Mouse (Mus musculus) frontal cortex, postnatal 14 days (tissue): ENCODE measurements around the gene Anapc7.
"Not testable (repeated sequence)": the region's sequence is repeated elsewhere in the genome, so short reads cannot be mapped to it uniquely, and the experiment has no call there.

Experiments used
- DNase-seq, 2 experiments: peaks; one replicate each; pipeline ENCODE4 v3.0.0; 2022; ENCODE audit warnings: low spot score in 2 of 2

The Anapc7 gene

DNA sequence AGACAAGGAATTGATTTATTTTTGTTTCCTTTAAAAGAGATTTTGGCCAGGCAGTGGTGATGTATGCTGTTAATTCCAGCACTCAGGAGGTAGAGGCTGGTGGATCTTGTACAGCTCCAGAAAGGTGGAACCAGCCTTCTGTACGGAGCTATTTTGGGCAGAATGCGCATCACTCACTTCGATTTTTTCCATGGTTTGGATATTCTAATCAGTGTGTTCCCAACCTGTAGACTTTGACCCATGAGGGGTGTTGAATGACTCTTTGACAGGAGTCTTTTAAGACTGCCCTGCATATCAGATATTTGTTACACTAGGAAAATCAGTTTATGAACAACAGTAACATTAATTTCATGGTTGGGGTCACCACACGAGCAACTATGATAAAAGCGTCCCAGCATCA is 29.8 kb downstream of the Anapc7 start:
- no peak for DNase-seq

DNA sequence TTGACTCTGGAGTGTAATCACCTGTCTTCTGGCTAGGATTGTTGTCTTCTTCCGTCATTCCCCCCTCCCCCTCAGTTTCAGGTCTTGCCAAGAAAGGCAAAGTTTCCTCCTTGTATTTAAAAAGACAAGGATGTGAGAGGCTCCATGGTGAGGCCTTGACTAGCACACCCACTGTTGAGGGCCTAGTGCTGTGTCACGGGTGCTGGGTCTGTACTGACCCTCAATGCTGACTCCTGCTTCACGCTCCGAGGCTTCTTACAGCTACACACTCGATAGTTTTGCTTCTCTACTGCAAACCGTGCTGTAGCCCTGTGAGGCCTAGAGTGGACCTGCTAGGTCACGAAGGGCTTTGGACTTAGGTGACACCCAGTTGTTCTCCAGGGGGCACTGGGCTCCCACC is 30.7 kb downstream of the Anapc7 start:
- no peak for DNase-seq

DNA sequence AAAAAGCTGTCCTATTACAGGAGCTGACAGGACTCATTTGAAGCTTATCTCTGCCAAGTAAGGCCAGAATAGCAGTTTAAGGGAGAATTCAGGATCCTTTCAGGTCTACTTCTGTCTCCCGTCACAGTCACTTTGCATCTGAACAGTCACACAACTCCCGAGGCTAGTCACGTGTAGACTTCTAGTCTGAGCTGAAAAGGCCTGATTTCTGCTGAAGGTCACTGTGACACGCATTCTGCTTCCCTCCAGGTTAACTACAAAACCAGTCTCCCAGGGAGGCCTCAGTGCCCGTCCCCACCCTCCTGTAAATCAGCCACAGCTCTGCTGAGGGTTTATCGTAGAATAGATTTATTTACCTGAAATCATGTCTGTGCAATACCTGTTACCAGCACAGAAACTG is 31.7 kb downstream of the Anapc7 start:
- DNase-seq, result no peak

DNA sequence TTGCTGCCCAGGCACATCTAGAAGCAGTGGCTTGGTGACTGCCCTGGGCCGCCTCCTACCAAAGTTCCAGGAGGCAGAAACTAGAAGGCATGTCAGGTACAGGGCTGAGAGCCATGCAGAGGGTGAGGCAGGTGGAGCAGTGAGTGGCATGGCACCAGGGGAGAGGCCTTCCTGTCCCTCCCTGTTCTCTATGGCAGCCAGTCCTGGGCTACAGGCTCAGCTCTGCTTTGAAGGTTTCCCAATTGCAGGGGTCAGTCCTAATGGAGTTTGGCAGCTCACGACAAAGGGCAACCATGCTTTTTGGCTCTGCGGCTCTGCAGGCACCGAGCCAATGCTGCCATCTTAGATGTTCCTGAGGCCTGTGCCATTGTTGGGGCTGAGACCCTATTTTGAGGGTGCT is 32.9 kb downstream of the Anapc7 start:
- no peak for DNase-seq

DNA sequence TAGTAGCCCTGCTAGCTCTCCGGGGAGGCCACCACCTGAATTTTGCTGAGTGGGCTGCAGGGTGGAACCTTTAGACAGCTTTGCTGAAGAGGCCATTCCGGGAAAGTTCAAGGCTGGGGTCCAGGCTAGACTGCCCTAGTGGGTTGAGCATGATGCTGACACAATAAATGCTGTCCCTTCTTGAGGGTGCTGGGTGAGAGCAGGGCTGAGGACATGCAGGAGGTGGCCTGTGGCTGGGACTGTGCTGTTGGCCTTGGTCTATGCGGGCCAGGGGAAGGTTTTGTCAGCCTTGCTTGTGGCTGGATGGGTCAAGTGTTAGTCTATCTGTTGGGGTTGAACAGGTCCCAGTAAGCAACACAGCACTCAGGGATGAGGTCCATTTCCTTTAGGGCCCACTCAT is 33.4 kb downstream of the Anapc7 start:
- no peak for DNase-seq

DNA sequence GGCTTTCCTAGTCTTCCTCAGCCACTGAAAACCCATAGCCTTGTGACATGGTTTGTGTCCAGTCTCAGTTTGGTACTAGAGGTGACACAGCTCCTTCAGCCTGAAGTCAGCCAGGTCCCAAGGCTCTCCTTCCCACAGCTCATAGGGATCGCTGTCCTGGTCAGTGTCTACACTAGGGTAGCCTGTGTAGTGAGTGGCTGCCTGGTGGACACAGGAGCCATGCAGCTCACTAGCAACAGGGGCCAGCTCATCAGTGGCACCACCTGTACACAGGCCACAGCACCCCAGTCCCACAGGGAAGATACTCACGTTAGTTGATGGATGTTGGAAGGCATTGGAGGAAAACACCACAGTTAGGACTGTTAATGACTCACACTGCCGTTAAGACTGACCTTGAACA is 34.1 kb downstream of the Anapc7 start:
- no peak for DNase-seq

DNA sequence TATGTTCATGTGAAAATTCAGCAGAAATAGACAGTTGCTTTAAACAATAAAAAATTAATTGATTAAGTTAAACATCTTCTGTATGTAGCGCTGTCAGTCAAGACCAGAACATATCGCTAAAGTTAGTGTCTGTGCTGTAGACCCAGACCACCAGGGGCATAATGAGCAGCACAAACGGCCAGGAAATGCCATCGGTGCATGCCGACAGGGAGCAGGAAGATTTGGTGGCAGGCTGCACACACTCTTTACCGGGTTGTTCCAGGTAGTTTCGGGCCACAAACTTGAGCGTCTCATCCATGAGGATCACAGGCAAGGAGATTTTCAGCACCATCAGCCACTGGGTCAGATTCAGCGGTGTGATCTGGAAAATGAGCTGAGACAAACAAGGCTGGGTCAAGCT is 35.6 kb downstream of the Anapc7 start:
- not testable (repeated sequence) for DNase-seq

DNA sequence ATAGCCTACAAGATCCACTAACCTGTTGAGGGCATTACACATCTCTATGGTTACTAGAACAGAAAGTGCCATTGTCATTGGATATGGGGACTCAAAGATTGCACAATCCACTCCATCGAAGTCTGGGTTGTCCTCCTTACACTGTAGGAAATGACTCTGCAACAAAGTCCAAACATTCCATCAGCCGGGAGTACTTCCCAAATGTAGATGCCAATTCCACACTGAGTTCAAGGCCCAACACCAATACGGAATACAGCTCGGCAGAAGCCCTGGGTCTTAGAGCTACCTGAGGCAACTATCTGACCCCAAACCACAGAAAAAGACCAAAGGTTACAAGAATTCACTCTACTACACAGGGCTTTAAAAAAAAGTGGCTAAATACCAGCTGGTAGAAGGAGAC is 36.6 kb downstream of the Anapc7 start:
- no peak for DNase-seq

DNA sequence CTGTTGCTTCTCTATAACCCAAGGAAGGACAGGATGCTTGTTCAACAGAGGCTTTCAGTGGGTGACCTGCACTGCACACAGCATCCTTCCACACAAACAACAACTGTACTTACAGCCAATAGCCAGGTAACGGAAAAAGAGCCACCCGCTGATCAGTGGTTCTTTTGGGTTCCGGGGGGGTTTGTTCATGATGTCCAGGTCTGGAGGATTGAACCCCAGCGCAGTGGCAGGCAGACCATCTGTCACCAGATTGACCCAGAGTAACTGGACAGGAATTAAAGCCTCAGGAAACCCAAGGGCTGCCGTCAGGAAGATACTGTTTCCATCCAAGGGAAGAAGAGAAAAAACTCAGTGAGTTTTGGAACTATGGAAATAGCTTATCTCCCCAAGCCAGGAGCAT is 37.8 kb downstream of the Anapc7 start:
- DNase-seq, result no peak

DNA sequence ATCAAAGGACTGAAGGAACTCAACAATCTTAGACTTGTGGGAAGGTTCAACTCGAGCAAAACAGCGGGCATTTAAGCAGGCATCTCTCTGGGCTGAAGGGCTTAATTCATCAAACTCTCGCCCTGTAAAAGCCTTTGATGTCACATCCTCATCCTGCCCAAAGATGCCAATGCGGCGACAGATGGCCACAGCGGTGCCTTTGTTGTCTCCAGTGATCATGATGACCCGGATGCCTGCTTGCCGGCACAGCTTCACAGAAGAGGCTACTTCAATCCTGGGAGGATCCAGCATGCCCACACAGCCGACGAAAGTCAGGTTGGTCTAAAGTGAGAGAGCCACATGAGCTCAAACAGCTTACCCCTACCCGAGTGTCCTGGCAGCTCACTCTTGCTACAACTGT is 39.2 kb downstream of the Anapc7 start:
- DNase-seq, result no peak

DNA sequence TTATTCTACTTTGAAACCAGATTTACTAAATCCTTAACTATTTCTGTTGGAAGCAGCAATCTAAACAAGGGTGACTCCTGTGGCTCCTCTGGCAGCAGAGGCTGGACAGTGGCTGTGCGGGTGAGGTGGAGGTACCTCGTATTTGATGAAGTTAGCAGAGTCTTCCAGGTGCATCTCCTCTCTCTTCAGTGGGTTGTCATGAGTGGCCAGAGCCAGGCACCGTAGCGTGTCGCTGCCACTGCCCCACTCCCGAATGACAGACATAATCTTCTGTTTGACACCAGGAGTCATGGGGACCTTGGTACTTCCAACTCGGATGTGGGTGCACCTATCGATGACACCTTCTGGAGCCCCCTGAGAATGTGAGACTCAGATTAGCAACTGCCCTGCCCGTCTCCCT is 39.9 kb downstream of the Anapc7 start:
- no peak for DNase-seq

DNA sequence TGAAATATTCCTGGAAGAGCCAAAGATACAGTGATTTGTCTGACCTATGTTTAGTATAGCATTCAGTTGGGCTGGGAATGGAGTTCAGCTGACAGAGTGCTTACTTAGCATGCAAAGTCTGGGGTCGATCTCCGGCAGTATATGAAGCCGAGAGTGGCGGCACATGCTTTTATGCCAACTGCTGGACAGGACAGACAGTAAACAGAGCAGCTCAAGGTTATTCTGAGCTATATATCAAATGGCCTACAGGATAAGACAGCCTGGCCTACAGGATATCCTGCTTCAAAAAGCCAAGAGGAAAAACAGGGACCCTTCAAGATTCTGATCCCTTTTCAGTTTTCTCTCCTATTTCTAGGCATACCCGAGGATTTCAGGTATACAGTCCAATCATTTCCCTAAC is 50.2 kb downstream of the Anapc7 start:
- no peak for DNase-seq

DNA sequence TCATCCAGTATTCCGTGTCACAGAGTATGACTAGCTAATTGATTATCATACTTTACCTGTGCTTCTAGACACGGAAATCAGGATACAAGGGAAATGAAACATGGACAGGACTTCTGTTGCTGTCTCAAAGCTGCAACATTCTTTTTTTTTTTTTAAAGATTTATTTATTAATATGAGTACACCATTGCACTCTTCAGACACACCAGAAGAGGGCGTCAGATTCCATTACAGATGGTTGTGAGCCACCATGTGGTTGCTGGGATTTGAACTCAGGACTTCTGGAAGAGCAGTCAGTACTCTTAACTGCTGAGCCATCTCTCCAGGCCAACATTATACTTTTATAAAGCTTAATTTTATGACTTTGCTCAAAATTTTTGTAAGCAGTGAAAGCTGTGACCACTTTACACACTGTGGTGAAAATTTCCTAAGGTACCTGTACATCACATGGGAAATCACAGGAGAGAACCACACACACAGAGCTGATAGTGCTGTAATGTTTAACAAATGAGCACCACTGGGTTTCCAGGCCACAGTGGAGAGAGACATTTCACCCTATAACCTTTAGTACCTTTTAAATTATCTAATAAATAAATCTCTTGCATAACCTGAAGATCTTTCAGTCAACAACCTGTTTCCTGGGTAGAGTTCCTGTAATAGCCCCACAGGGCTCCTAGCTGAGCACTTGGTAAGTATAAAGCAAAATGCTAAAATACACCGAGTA is 53.3 kb downstream of the Anapc7 start:
- DNase-seq, result no peak

DNA sequence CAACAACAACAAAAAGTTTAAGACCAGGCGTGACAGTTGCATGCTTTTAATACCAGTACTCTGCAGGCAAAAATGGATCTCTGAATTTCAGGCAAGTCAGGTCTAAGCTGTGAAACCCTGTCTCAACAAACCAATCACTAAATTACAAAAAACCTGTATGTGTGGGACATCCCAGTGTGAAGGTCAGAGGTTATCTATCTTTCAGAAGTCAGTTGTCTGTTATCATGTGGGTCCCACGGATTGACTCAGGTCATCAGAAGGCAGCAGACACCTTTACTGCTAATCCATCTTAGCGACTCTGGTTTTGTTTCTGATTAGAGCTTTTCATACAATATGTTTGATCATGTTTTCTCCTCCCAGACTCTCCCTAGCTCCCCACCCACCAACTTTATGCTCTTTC is 54.6 kb downstream of the Anapc7 start:
- no peak for DNase-seq

DNA sequence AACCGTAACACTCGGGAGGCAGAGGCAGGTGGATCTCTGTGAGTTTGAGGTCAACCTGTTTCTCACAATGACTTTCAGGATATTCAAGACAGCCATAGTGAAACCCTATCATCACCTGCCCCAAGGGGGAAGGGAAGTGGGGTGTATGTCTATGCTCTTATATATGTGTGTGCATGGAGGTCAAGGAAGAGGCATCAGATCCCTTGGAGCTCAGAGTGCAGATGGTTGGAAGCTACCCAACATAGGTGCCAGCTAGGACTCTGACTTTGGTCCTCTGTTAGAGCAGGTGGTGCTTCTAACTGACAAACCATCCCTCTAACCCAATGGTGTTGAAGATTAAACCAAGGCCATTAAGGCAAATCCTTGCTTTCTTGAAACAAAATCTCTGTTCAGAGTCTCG is 56.0 kb downstream of the Anapc7 start:
- DNase-seq, result no peak

DNA sequence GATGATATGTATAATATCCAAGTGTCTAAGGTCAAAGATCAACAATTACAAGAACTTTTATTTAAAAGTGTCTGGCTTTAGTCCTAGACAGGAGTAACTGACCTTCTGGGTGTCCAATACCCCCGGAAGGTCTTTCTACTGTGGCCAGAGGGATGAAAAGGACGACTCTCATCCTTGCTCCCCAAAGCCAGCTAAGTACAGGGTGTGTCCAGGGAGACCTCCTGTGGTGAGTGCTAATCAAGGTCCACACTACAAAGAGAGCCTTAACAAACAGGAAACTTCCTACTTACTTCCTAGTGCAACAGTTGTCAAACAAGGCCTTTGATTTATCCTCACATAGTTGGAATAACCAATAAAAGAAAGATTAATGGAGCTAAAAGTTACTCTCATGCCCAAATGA is 57.6 kb downstream of the Anapc7 start:
- DNase-seq, result no peak

DNA sequence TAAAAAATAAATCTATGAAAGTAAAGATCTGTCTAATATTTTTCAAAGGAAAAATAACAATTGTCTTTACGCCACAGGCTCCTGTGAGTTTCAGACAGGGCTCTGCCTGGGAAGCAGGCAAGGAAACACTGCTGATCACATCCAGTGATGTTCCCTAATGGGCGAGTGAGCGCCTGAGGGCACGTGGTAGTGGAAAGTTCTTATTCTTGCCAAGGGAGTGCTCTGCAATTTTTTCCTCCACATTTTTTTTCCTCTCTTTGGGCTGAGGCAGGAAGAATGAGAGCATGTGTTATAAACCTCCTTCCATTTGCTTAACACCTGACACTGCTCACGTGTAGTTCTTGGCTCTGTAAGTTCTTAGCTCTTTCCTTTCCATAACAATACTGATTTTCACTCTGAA is 60.4 kb downstream of the Anapc7 start:
- no peak for DNase-seq

DNA sequence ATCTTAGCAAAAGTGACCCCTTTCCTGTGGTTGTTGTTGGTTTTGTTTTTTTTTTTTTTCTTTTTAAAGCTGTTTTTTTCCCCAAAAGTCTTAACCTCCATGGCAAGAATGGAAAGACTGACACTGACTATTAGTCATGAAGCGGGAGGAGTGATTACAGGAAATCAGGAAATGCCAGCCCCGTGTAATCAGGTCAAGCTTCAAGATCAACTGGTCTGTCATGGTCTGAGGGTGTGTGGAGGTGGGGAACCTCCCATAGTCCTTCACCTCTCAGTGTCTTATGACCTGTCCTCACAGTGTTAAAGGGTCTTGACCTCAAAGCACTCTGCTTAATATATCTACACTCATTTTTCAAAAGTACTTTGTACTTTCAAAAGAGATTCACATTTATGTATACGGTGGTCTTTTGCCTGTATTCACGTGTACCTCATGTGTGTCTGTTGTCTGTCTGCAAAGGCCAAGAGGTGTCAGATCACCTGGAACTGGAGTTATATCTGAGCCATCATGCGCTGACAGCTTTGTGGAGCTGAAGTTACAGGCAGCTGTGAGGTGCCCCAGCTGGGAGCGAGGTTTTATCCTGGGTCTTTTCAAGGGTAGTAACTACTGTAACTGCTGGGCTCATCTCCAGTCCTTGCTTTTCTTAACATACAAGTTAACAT is 61.4 kb downstream of the Anapc7 start:
- DNase-seq, result no peak

DNA sequence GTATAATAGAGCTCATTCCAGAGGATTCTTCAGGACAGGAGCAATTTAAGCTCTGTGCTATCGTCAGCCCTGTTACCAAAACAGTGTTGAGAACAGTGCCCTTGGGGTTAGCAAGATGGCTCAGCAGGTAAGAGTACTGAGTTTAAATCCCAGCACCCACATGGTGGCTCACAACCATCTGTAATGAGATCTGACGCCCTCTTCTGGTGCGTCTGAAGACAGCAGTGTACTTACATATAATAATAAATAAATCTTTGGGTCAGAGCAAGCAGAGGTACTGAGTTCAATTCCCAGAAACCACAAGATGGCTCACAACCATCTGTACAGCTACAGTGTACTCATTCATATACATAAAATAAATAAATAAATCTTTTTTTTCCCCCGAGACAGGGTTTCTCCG is 64.8 kb downstream of the Anapc7 start:
- DNase-seq, result not testable (repeated sequence)

DNA sequence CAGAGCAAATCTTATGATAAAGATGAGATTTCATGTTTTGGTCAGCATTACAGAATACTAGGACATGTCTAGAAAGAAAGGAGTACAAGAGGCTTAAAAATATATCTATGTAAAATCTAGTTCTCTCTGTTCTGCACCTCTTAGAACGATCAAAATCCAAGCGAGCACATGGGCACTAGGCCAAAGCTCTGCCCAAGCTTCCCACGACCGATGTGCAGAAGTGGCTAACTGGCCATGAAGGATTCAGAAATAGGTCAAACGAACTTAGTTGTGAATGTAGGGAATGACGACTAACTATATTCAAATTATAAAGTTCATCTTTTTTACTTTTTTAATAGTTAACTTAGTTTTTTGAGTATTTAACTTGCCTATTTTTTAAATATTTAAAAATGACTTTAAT is 66.3 kb downstream of the Anapc7 start:
- DNase-seq, result no peak

DNA sequence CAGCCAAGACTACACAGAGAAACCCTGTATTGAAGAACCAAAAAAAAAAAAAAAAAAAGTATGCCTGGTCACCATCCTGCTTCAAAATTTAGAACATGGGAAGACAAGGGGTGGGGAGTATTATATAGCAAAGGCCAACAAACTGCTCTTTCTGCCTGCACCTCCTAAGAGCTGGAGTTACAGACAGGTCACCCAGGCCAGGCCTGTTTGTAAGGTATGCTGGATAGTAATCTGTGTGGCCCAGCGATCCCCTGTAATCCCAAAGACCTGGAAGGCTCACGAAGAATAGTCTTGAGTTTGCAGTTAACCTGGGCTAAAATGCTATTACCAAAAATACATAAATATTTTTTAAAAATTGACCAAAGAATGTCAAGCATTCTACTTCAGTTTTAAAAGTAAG is 68.7 kb downstream of the Anapc7 start:
- no peak for DNase-seq

DNA sequence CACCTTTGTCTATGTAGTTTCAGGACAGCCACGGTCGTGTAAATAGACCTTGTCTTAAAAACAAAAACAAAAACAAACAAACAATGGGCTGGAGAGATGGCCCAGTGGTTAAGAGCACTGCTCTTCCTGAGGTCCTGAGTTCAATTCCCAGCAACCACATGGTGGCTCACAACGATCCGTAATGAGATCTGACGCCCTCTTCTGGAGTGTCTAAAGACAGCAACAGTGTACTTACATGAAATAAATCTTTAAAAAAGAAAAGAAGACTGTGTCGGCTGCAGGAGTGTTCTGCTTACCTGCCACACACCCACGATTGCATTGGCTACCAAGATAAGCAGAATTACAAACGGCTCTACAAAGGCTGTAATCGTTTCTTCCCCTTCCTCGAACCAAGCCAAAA is 69.9 kb downstream of the Anapc7 start:
- DNase-seq, result no peak

DNA sequence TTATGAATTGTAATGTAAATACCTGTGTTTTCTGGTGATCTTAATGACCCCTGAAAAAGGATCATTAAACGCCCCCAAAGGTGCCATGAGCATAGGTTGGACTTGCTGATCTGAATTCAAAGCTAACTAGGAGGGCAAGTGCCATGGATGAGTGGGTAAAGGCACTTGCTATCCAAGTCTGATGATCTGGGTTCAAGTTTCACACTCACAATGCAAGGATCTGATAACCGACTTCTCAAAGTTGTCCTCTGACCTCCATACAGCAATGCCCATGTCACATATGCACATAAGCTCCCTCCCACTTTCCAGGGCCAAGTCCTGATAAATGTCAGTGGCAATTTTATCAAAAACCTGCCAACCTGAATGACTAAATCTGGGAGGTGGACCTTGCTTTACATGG is 71.5 kb downstream of the Anapc7 start:
- no peak for DNase-seq

DNA sequence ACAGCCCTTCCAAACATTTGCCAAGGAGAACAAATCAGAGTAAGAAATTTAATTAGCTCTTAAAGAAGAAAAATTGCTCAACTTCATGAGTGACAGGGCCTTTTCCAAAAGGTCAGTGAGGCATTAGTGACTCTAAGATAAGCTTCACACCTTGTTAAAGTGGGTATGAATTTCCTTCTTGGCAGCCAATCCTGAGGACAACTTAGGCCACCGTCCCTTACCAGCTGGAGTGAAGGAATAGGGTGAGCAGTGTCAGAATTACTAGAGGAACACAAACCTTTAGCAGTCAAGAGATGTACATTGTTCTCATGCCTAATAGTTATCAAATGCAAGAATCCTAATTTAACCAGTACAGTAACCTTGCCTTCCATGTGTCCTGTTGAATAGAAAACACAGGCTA is 73.0 kb downstream of the Anapc7 start:
- no peak for DNase-seq
